Mouse (Mus musculus) ES-E14 (cell line): ENCODE results near the gene AY074887.
"Not testable (repeated sequence)": the region's sequence is repeated elsewhere in the genome, so short reads cannot be mapped to it uniquely, and the experiment has no call there.

ENCODE experiments used
- CHD2 ChIP-seq: IDR thresholded peaks from 2 replicates; pipeline ENCODE4 v1.6.1; 2014; ENCODE audit warnings: mild to moderate bottlenecking, low read depth, low read length, inconsistent platforms
- HCFC1 ChIP-seq: IDR thresholded peaks from 2 replicates; pipeline ENCODE4 v1.6.1; 2012; ENCODE audit warnings: low read length, inconsistent platforms, borderline replicate concordance; ENCODE audit not compliant: insufficient read depth
- MAFK ChIP-seq: IDR thresholded peaks from 2 replicates; pipeline ENCODE4 v1.6.1; 2014; ENCODE audit warnings: mild to moderate bottlenecking, low read depth, low read length, inconsistent platforms; ENCODE audit not compliant: insufficient read depth
- ZC3H11A ChIP-seq: IDR thresholded peaks from 2 replicates; pipeline ENCODE4 v1.6.1; 2012; ENCODE audit warnings: low read depth, mild to moderate bottlenecking, inconsistent platforms, low read length, borderline replicate concordance

- TF ChIP-seq CHD2, HCFC1, MAFK, ZC3H11A: not testable (repeated sequence)
Measured at GRCm38 (mm10) chr9:54950162-54950561, 636 bp downstream of the AY074887 start.
